8 mouse cellular contexts compared by ENCODE assay signal in genomic region chr3:45375761-45376500, GRCm38 (mm10). TPM values are rescaled to one million over a fixed set of nuclear protein-coding genes. Genes with fewer than 3 reads are reported as not detected.
DNase-seq lines count a peak whose midpoint lies in the region; ATAC-seq and TF ChIP-seq lines count a peak whose summit lies in the region.

No protein-coding gene starts in this region.

- TF ChIP-seq EP300 in lung, postnatal 0 days (IDR thresholded peaks at IDR 0.05), result no peak

- no peaks in the 10 kb centered on the region for H3K27me3 ChIP-seq in hindbrain, embryonic 14.5 days (ENCODE audit: control insufficient read depth, insufficient read depth, low read length)
- H3K27me3 ChIP-seq in lung, postnatal 0 days (replicated peaks; ENCODE audit: insufficient read depth, low read length), result peaks cover 32% of the 10 kb centered on the region

- H3K9ac ChIP-seq in hindbrain, embryonic 14.5 days, result peak overlapping the region; percentile 85
- no peak overlapping the region for H3K9ac ChIP-seq in lung, postnatal 0 days (replicated peaks; ENCODE audit: low read depth)

- ATAC-seq in hindbrain, embryonic 14.5 days (ENCODE audit: low FRiP score), result no peak
- ATAC-seq in lung, postnatal 0 days, result no peak

- H3K36me3 ChIP-seq in hindbrain, embryonic 14.5 days (replicated peaks; ENCODE audit: control insufficient read depth, insufficient read depth), result no peaks in the 10 kb centered on the region
- no peaks in the 10 kb centered on the region for H3K36me3 ChIP-seq in lung, postnatal 0 days (ENCODE audit: insufficient read depth, low read length)

- TF ChIP-seq CTCF in lung, postnatal 0 days (IDR thresholded peaks at IDR 0.05), result peak; percentile 84

- WGBS in hindbrain, embryonic 14.5 days, result under 1% methylated on average over 27 of the region's 27 CpGs
- under 1% methylated on average over 27 of the region's 27 CpGs for WGBS in lung, postnatal 0 days

- H3K4me2 ChIP-seq in hindbrain, embryonic 14.5 days (replicated peaks), result peak overlapping the region; percentile 94
- H3K4me2 ChIP-seq in lung, postnatal 0 days (replicated peaks; ENCODE audit: low read depth, low read length), result peak overlapping the region; percentile 86

- H3K27ac ChIP-seq in hindbrain, embryonic 14.5 days, result peak overlapping the region; percentile 89
- H3K27ac ChIP-seq in lung, postnatal 0 days (ENCODE audit: low read length), result no peak overlapping the region

- H3K9me3 ChIP-seq in hindbrain, embryonic 14.5 days (ENCODE audit: control insufficient read depth, low read length), result no peaks in the 10 kb centered on the region
- no peaks in the 10 kb centered on the region for H3K9me3 ChIP-seq in lung, postnatal 0 days (ENCODE audit: low read length)

- H3K4me1 ChIP-seq in hindbrain, embryonic 14.5 days (replicated peaks; ENCODE audit: control insufficient read depth, insufficient read depth, low read length), result 0 out of 2 replicates have a peak, but pooled peaks cover 3% of the 10 kb centered on the region
- H3K4me1 ChIP-seq in lung, postnatal 0 days (ENCODE audit: insufficient read depth, low read depth, low read length), result peaks cover 23% of the 10 kb centered on the region

- peak; percentile 61 for DNase-seq in NIH3T3 (ENCODE audit: low read depth)
- DNase-seq in cerebellum, adult 9-10 months, result peak; percentile 77
- DNase-seq in frontal cortex, postnatal 10 days (ENCODE audit: low spot score in 2 of 2), result peak; percentile 73 to 87
- DNase-seq in hindbrain, embryonic 14.5 days (ENCODE audit: low spot score), result peak; percentile 88
- peak; percentile 57 to 82 for DNase-seq in layer of hippocampus, postnatal 25 days (ENCODE audit: extremely low spot score in 1 of 2, low spot score in 1 of 2)
- DNase-seq in lung, postnatal 0 days (ENCODE audit: low spot score), result peak; percentile 58
- peak; percentile 70 for DNase-seq in retina, postnatal 7 days (ENCODE audit: low read depth, low spot score)
- no peak for DNase-seq in T-cell, adult 2 months (ENCODE audit: low spot score)

- peak overlapping the region; percentile 85 for H3K4me3 ChIP-seq in hindbrain, embryonic 14.5 days (replicated peaks; ENCODE audit: low read length)
- peak overlapping the region; percentile 50 for H3K4me3 ChIP-seq in lung, postnatal 0 days (ENCODE audit: low read depth, low read length)

RNA-seq across cellular contexts. Expression of gene Pcdh10, which starts 2.3 kb away (rescaled TPM):
- 23.8 and 26.2 TPM in 2 replicates for polyA plus RNA-seq in hindbrain, embryonic 14.5 days (2014; fragmentation: Nextera tagmentation; extraction: Ambion mirVana)
- 10 to 100 TPM; 88.0 to 93.3 TPM for total RNA-seq in layer of hippocampus, postnatal 25 days (2021)
- polyA plus RNA-seq in lung, postnatal 0 days (2015; fragmentation: Nextera tagmentation; extraction: Ambion mirVana), result 0.02 and 0.19 TPM in 2 replicates

Comparison
In these comparisons a context has a peak if more than half of its experiments do, and no peak if none do; other contexts are left out.
1. RNA of gene Pcdh10, which starts 2.3 kb away (polyA plus RNA-seq): 23.8 to 26.2 TPM in hindbrain, embryonic 14.5 days; 0.02 to 0.19 TPM in lung, postnatal 0 days; every median in the first group is over 10 times any median in the second.